Mouse (Mus musculus): ENCODE measurements around the gene Manba.

Gene Manba

GRCm38 (mm10) chr3:135585482-135585881 lies 100.1 kb downstream of the Manba start:
- DNase-seq, result no peak

- no peak for DNase-seq
These were observed 100.6 kb downstream of the Manba start for GRCm38 (mm10) chr3:135586060-135586459.

GRCm38 (mm10) chr3:135586471-135586880 lies 101.1 kb downstream of the Manba start:
- DNase-seq, result no peak

GRCm38 (mm10) chr3:135590471-135590870 lies 105.1 kb downstream of the Manba start:
- DNase-seq, result no peak

- DNase-seq, result no peak
These were observed 106.0 kb downstream of the Manba start for GRCm38 (mm10) chr3:135591376-135591775.

- DNase-seq, result no peak
These were observed 106.6 kb downstream of the Manba start for GRCm38 (mm10) chr3:135592011-135592410.

- peak; percentile 21 to 54 for DNase-seq
These were observed 109.0 kb downstream of the Manba start for GRCm38 (mm10) chr3:135594238-135594917.

- DNase-seq, result peak; percentile 37 to 59
These were observed 111.6 kb downstream of the Manba start for GRCm38 (mm10) chr3:135597014-135597413.

- no peak for DNase-seq
These were observed 112.9 kb downstream of the Manba start for GRCm38 (mm10) chr3:135598355-135598754.

GRCm38 (mm10) chr3:135602731-135603130 lies 117.3 kb downstream of the Manba start:
- no peak for DNase-seq

- DNase-seq, result no peak
These were observed 119.4 kb downstream of the Manba start for GRCm38 (mm10) chr3:135604626-135605417.

GRCm38 (mm10) chr3:135605474-135605873 lies 120.1 kb downstream of the Manba start:
- no peak for DNase-seq

- DNase-seq, result no peak
These were observed 121.2 kb downstream of the Manba start for GRCm38 (mm10) chr3:135606592-135606991.

- DNase-seq, result no peak
These were observed 121.6 kb downstream of the Manba start for GRCm38 (mm10) chr3:135607021-135607420.

- DNase-seq, result peak in 1 of 2 experiments; percentile 17
These were observed 122.5 kb downstream of the Manba start for GRCm38 (mm10) chr3:135607660-135608473.

GRCm38 (mm10) chr3:135610221-135610620 lies 124.8 kb downstream of the Manba start:
- DNase-seq, result no peak

GRCm38 (mm10) chr3:135614376-135614775 lies 129.0 kb downstream of the Manba start:
- DNase-seq, result no peak

GRCm38 (mm10) chr3:135616730-135617129 lies 131.3 kb downstream of the Manba start:
- DNase-seq, result no peak
